Mouse (Mus musculus) small intestine, adult 2 months (tissue): ENCODE measurements at regions not wholly inside any gene's neighbourhood (a gene's known extent, or its start where the extent isn't known, plus 50 kb on each side); places are given as distances from the start of the nearest gene placed in this dataset.

Experiments used
- CTCF ChIP-seq: fragments of 200-500 bp; IDR thresholded peaks from 2 replicates; pipeline ENCODE4 v1.5.1; 2012; ENCODE audit warnings: low read depth, mild to moderate bottlenecking, control low read depth, inconsistent platforms, low read length, moderate library complexity, mixed read lengths; ENCODE audit not compliant: insufficient replicate concordance, insufficient read length; ENCODE audit errors: extremely low read depth
- POLR2A ChIP-seq: fragments of 200-500 bp; IDR thresholded peaks from 2 replicates; pipeline ENCODE4 v1.6.1; 2012; ENCODE audit warnings: low read depth, mild to moderate bottlenecking, control low read depth, inconsistent platforms, low read length, moderate library complexity

DNA sequence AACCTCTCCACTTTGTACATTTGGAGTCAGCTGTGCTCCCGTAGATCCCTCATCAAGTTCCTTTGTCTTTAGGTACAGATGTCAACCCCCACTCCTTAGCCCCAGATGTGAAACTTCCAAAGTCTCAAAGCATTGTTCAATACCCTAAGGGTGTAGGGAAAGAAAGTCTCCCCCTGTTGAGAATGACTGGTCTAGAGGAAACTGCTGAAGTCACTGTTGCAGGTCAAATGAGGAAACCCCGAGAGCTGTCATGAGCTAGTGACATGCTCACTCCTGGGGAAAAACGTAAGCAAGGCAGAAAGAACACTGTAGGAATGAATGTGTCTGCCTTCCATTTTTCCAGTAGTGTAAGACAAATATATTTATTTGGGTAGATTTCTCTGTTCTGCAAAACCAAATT lies 74.8 kb upstream of the Ralgapa2 start:
- no peak for TF ChIP-seq CTCF
- no peak for TF ChIP-seq POLR2A
